Mouse (Mus musculus) kidney, postnatal 4 days (tissue): ENCODE measurements around the gene Arhgap15.
"Not testable (repeated sequence)": the region's sequence is repeated elsewhere in the genome, so short reads cannot be mapped to it uniquely, and the experiment has no call there.

Experiments
- DNase-seq, 2 experiments: peaks; one replicate each; pipeline ENCODE4 v3.0.0; 2021; ENCODE audit warnings: mixed read lengths in 2 of 2

The Arhgap15 gene

DNA sequence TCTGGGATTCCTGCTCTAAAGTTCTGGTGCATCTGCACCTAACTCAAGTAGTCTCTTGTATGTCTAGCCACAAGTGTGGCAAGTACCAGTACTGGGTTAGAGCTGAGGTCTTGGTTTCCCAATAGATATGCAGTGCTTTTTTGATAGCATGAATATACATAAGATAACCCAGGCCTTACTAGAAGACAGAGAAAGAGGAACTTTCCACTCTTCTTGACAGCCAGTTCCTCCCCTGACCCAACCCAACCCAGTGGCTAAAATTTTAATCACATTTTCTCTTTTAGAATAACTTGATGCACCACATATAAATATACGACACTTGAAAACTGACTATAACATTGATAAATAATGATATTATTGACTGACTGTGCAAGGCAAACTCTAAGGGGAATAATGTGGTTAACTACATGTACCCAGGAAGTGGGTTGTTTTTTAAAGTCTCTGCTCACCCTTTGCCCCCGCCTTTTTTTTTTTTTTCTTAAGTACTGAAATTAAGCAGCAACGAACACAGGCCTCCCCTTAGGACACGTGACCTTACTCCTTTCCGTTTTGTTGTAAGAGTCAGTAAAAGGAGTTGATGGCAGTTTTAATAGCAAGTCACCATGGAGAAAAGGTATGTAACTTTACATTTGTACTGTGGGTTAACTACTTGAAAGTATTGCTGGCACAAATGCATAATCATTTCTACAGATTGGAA lies at the start of gene Arhgap15:
Gene Arhgap15, plus strand, starts transcription at position 538 of the 697 bp plus-strand sequence.
- no peak for DNase-seq

- DNase-seq, result no peak
These were observed 35.9 kb upstream of the Arhgap15 start for GRCm38 (mm10) chr2:43712611-43713138.

DNA sequence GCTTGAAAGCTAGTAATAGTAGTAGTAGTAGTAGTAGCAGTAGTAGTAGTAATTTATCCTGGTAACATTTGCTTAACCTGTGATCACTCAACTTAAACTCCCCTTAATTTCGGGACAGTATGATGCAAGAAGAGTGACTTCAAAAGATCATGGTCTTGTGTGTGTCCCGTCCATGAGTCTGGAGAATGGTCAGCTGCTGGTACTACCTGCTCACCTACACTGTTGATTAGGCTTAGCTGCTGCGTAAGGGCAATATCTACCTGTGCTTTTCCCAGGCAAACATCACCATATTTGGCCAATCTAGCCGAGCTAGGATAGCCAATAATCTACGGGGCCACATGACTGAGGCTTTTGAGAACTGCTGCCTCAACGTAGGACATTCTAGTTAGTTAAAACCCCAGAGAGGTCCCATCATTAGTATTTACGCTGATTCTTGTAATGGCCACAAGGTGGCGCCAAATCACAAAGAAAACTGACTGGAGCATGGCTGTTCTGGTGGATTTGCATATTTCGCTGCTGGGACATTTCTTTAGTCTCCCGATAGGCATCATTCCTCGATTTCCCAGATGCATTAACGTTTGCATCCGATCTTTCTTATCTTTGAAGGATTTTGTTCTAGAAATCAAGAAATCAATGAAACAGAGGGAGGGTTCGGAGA lies 26.0 kb upstream of the Arhgap15 start:
- DNase-seq, result peak; percentile 67 to 79

DNA sequence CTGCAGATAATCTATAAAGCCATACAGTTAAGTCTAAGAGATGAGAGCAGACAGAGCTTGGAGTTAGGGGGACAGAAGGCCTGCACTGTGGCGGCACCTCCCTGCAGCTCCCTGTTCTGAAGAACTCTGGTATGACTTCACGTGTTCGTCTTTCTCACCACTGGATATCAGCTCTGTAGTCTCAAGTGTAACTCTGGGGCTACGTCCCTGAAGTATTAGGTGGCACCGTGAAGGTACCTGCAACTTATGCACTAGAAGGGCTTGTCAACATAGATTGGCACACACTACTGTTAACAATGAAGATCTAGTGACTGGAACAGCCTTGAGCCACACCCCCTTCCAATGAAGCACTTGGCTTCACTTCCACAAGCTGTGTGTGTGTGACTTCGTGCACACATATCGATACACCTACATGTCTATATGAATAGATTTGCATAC lies 25.5 kb upstream of the Arhgap15 start:
- DNase-seq, result peak; percentile 8 to 12

DNA sequence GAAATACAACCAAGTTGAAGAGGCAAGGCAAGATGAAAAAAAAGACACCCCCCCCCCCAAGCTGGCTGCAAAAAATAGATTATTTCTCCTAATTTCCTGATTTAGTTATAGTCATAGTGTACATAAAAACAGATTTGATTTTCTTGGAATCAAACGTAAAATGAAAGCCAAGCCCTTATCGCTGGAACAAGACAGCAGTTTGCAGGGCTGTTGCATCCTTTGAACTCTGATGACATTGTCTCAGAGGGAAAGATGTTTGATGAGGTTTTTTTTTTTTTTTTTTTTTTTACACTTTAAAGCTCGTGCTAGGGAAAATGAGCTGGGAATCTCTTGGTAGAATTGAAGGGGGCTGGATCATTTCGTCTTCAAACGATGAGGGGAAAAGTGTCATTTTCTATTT lies 21.4 kb upstream of the Arhgap15 start:
- no peak for DNase-seq

DNA sequence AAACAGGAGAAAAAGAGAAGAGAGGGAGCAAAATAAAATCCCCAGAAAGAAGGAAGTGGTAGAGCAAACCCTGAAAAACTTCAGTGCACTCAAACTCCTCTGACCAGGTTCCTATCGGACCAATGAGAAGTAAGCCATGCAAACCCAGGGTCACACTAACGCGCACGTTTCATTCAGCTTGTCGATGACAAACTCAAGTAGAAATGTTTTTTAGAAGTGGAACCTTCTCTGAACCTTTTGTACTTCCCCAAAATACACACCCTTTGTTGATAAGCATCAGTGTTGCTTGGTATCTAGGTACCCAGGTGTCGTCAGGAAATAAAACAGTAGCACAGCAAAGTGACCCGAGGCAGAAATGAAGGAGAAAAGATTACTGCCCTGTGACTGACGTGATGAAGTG lies 20.9 kb upstream of the Arhgap15 start:
- no peak for DNase-seq

GRCm38 (mm10) chr2:43728831-43729230 lies 19.8 kb upstream of the Arhgap15 start:
- no peak for DNase-seq

DNA sequence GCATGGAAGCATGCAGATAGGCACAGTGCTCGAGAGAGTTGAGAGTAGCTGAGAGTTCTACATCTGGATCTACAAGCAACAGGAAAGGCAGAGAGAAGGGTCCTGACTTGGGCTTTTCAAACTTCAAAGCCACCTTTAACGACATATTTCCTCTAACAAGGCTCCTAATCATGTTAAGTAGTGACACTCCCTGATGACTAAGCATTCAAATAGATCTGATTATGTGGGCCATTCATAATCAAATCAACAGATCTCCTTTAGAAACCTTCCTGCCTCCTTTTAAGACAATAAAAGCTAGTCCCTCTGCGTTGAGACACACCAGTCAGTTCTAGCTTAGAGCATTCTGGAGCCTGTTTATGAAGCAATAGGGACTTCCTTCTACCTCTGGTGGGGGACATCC lies 16.2 kb upstream of the Arhgap15 start:
- DNase-seq, result no peak

GRCm38 (mm10) chr2:43735071-43735470 lies 13.6 kb upstream of the Arhgap15 start:
- not testable (repeated sequence) for DNase-seq

DNA sequence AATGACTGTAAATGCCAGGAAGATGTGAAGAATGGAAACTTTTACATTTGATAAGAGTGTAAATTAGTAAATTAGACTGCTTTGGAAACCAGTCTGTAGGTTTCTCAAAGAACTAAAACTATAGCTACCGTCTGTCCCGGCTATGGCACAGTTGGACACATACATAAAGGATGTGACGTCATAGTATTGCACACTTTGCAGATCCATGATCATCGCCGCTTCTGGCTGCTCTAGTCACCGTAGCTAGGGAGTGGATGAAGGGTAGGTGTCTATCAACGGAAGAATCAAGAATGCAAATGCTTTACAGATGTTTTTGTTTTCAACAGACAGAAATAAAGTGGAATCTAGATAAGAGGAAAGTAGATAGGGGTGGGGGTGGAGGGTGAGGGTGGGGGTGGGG lies 11.1 kb upstream of the Arhgap15 start:
- DNase-seq, result no peak

- no peak for DNase-seq
These were observed 10.0 kb upstream of the Arhgap15 start for GRCm38 (mm10) chr2:43738562-43739112.

GRCm38 (mm10) chr2:43739190-43739818 lies 9.3 kb upstream of the Arhgap15 start:
- no peak for DNase-seq

GRCm38 (mm10) chr2:43749321-43749720 lies 697 bp downstream of the Arhgap15 start:
- DNase-seq, result no peak

DNA sequence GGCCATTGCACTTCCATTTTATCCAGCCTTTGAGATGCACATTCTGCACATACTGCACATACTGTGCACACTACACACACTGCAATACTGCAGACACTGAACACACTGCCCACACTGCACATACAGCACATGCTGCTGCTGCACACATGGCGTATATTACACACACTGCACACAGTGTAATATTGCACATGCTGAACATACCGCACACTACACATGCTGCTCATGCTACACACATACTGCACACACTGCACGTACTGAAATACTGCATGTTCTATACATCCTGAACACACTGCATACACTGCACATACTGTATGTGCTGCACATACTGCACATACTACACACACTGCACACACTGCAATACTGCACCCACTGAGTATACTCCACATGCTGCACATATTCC lies 7.3 kb downstream of the Arhgap15 start:
- DNase-seq, result no peak

DNA sequence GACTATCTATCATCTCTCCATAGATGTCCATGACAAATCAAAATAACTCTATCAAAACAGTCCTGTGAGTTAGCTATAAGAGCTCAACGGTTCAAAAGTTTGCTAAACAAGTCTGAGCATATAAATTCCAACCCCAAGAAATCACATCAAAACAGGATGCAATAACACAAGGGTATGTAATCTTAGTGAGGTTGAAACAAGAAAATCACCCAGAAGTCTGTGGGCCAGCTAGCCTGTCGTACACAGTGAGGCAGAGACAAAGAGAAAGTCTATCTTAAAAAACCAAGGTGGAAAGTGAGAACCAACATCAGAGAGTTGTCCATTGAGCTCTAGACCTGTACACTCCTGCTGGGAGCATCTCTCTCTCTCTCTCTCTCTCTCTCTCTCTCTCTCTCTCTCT lies 8.0 kb downstream of the Arhgap15 start:
- no peak for DNase-seq

GRCm38 (mm10) chr2:43761735-43762134 lies 13.1 kb downstream of the Arhgap15 start:
- no peak for DNase-seq

GRCm38 (mm10) chr2:43763279-43763678 lies 14.7 kb downstream of the Arhgap15 start:
- DNase-seq, result no peak

GRCm38 (mm10) chr2:43764456-43764855 lies 15.8 kb downstream of the Arhgap15 start:
- DNase-seq, result no peak

DNA sequence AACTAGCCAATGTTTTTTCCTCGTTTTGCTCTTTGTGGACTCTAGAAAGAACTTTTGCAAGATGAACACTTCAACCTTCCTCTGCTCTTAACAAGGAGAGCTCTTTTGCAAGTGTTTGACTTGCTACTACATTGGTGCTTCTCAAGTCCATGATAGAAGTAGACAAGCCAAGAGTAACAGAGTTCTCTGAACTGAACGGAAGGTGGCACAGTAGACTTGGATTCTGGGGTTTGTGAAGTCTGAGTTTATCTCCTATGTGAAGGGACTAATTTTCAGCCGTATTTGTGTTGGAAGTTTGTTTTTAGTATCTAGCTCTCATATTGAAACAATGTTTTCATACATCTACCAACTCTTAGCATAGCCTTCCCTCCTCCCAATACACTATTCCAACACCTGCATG lies 17.6 kb downstream of the Arhgap15 start:
- DNase-seq, result no peak

DNA sequence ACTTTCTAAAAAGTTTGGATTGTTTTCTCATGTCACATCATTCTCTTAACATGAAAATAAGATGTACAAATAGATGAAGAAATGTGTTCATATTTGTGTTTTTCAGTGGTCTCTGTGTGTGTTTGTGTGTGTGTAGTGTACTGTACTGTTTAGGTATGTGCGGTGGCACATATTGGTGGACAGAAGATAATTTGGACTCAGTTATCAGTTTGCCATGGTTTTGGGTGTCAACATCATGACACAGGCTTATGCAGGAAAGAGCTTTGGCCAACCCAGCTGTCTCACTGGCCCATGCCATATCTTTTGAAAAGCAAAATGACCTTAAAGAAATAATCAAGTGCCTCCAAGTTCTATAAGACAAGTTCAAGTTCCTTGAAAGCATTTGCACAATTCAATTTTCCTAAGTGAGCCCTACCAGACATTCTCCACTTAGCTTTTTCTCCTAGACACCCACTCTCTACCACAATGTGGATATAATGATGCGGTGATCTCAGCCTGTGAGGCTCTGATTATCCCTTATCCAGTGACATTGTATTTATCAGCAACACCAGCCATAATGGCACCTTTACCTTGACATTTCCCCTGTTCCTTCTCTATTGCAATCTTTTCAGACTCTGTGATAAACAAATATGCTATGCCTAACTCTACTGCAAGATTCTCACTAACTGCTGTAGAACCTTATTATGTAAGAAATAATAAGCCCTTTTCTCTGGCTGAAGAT lies 21.4 kb downstream of the Arhgap15 start:
- DNase-seq, result no peak

- DNase-seq, result no peak
These were observed 24.0 kb downstream of the Arhgap15 start for GRCm38 (mm10) chr2:43772640-43773039.

- DNase-seq, result no peak
These were observed 33.5 kb downstream of the Arhgap15 start for GRCm38 (mm10) chr2:43782157-43782556.
